Mouse (Mus musculus) hindlimb bud, embryonic 11.5 days (tissue): Measurements from ENCODE around the gene Prss23.

ENCODE experiments used
- DNase-seq: peaks from one replicate; pipeline ENCODE4 v3.0.0-alpha.2; 2012; ENCODE audit warnings: low read depth, low spot score; ENCODE audit errors: extremely low spot score

Prss23 gene

DNA sequence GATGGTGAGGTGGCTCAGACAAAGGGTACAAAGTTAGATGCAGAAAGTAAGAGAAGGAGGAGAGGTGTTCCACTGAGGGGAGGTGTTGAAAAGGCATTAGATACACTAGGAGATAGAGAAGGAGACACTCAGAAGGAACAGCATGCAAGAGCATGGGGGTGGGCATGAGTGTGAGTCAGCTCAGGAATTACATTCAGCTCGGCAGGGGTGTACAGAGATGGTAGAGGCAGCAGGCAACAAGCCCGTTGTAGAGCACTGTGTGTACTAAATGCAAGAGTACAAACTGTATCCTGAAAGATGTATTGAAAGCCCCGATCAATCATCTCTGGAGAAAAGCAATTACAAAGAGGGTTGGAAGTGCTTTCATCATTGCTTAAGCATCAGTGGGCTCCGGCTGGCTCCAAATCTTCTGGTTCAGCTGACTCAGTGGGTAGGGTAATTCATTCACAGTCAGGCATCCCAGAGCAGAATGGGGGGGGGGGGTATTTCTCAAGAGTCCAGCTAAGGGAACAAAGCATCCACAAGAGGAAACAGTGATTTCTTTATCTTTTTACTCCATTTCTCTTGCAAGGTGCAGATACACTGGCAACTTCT lies 15.0 kb downstream of the Prss23 start:
- DNase-seq, result no peak

- DNase-seq, result no peak
These were observed 18.3 kb downstream of the Prss23 start for GRCm38 (mm10) chr7:89508672-89509071.

DNA sequence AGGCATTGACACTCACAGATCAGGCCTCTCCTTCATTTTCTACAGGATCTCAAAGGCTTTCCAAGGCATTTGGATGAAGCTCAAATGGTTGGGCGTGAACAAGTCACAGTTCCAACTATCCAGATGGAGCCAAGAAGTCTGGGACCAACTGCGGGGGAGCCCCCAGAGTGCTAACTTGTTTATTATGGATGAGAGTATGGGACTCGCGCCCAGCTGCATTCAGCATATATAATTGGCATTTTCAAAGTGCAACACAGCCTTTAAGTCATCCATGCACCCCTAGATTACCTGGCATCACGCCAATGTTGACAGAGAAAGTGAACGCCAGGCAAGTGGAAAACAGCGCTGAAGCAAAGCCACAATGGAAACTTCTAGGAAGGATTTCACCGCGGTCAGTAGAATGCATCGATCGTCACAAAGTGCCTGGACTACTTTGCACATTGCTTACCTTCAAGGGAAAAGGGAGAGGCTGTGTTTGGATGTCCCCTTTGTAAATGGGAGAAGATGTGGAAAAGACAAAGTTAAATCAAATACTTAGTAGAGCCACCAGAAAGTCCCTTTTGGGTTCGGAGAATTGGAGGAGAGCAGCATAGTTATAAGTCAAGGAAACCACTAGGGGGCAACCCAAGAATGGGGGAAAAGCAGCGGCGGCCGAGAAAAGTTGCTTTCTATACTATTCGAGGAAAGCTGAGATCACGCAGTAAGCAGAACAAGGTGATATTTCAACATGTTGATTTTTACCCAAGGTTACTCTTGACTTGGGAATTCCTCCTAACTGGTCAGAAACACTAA lies 27.3 kb downstream of the Prss23 start:
- no peak for DNase-seq

DNA sequence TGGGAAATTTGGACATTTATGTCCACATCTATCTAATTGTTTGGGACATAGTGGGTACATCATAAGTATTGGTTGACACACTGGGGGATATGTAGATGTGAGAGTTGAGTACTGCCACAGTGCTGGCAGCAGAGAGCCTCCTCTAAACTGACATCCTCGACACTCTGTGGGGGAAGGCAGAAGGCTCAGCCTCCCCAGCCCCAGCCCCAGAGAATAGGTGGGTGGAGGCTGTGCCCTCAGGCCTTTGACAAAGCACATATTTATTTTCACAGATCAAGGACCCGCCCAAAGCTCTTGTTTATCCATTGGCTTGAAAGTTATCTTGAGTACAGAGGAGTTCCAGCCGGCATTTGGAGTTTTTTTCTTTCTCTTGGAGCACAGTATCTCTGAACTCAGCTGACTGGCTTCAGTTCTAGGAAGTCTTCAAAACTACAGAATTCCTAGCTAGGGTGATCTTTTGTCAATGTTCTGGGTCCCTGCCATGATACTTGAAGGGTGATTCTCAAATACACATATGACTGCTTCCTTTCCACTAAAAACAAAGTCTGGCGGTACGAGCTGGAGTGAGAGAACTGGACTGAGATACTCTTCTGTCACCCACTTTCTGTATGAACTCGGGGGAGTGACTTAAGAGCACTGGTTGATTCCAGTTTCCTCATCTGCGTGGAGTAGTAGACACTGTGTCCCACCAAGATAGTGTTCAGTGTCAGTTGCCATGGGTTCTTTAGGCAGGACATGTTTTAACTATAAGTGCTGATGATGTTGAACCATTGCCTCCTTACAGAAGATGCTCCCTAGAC lies 43.0 kb downstream of the Prss23 start:
- no peak for DNase-seq

GRCm38 (mm10) chr7:89481723-89482122 lies 45.3 kb downstream of the Prss23 start:
- DNase-seq, result no peak

GRCm38 (mm10) chr7:89478490-89478889 lies 48.5 kb downstream of the Prss23 start:
- DNase-seq, result no peak

GRCm38 (mm10) chr7:89477294-89477999 lies 49.5 kb downstream of the Prss23 start:
- DNase-seq, result no peak

GRCm38 (mm10) chr7:89473442-89473841 lies 53.5 kb downstream of the Prss23 start:
- DNase-seq, result no peak

- no peak for DNase-seq
These were observed 63.0 kb downstream of the Prss23 start for GRCm38 (mm10) chr7:89463775-89464592.

DNA sequence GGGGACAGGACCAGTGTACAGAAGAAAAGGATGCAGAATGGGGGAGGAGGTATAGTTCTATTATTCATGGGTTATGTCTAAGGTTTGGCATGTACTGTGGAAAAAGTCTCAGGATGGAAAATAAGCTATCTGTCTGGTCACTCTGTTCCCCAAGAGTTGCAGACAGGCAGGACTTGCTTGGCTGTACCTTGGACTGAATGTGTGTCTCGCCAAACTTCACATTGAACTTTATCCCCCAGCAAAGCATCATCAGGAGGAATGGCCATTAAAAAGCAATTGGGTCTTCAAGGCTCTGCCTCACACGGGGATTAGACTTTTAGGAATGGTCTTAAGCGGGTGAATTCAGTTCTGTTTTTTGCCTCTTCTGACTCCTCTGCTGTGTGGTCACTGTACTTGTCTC lies 63.7 kb downstream of the Prss23 start:
- DNase-seq, result no peak

DNA sequence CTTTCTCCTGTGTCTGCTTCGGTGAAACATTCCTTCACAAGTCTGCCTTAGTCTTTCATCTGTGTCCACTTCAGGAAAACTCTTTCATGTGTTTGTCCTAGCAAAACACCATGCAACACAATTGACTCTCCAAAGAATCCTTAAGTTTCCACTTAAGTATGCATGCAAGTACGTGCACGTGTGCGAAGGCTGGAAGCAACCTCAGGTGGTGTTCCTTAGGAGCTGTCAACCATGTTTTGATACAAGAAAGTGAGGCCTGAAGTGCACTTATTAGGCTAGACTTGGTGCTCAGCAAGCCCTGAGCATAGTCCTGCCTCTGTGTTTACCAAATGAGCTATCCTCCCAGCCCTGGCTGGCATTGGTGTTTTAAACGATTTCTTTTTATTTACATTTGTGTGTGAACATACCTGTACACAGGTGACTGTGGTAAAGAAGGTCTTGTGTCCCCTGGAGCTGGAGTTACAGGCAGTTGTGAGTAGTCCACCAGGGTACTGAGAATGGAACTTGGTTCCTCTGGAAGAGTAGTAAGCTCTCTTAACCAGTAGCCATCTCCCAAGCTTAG lies 64.3 kb downstream of the Prss23 start:
- DNase-seq, result no peak

DNA sequence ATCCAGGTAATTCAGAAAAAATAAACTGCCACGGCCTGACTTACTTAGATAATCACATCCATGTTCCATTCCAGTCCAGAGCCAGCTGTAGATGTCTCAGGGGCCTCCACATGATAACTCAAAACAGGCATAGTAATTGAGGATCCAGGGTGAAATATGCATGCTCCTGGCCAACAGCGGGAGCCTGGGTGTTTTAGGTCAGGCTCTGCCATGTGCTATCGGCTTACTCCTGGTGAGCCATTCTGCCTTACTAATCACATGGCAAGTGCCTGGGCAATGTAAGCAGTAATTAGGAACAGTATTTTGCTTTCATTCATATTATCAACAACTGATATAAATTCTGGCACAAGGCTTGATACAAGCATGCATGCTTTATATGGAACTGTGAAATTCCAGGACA lies 65.6 kb downstream of the Prss23 start:
- DNase-seq, result no peak

DNA sequence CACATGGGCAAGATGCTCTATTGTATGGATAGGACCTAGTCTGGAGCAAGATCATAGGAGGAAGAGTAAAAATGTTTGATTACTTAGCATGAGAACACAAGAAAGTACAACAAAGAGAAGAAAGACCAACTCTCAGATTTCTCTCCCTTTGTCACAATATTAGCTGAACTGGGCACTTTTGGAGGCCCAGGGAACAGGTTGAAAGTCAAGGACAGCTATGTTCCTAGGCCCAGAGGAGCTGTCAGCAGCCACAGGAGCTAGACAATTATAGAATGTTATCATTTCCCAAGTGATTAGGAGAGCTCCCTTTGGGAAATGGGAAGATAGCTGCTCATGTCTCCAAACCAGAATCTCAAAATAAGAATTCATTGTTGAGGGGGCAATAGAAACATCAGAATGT lies 66.1 kb downstream of the Prss23 start:
- DNase-seq, result no peak

DNA sequence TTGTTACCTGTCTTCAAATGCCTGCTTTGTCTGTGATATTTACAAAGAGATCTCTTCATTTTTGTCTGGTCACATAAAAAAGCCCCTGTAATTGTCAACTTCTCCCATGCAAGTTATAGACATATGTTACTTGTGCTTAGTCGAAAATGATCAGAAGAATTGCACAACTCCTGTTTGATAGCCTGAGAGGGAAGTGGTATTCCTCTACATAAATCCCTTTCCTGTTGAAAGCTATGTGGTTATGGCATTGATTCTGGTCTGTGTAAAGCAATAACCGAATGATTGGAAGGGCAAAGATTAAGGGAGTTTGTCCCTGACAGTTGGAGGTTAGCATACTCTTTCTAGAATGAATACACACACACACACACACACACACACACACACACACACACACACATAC lies 67.3 kb downstream of the Prss23 start:
- DNase-seq, result no peak
